Mouse (Mus musculus) kidney, postnatal 4 days (tissue): Measurements from ENCODE around the gene Nr2f1.
A peak's percentile ranks its signal among the peaks of the same experiment; 100 is the strongest.
"Not testable (repeated sequence)": the region's sequence is repeated elsewhere in the genome, so short reads cannot be mapped to it uniquely, and the experiment has no call there.

Experiments
- DNase-seq, 2 experiments: peaks; one replicate each; pipeline ENCODE4 v3.0.0; 2021; ENCODE audit warnings: mixed read lengths in 2 of 2

The Nr2f1 gene

GRCm38 (mm10) chr13:78199642-78200160 is at the start of gene Nr2f1:
Nr2f1 (minus strand) TSS chr13:78199757.
- DNase-seq, result no peak

- DNase-seq, result no peak
Observed at GRCm38 (mm10) chr13:78221680-78222079, 22.1 kb upstream of the Nr2f1 start.

DNA sequence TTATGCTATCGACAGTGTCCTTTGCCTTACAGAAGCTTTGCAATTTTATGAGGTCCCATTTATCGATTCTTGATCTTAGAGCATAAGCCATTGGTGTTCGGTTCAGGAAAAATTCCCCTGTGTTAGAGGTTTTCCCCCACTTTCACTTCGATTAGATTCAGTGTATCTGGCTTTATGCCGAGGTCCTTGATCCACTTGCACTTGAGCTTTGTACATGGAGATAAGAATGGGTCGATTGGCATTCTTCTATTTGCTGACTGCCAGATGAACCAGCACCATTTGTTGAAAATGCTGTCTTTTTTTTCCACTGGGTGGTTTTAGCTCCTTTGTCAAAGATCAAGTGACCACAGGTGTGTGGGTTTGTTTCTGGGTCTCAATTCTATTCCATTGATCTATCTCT is 20.7 kb upstream of the Nr2f1 start:
- DNase-seq, result not testable (repeated sequence)

DNA sequence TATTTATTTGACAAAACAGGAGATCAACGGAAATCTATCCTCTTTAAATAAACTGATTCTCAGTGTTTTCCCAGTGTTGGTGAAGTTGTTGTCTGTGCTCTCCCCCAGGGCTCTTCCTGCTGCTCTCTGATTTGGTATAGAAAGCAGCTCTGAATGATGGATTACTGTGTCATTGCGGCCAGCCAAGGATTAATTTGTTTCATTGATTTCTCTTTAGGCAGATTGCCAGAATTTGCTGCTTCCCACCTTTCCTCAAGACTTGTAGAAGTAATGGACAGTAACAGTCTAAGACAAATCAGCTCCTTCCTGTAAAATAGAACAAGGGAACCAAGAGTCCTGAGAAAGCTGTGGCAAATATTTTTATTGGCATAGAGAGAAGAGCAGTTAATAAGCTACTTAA is 15.7 kb upstream of the Nr2f1 start:
- DNase-seq, result no peak

GRCm38 (mm10) chr13:78213155-78213554 is 13.6 kb upstream of the Nr2f1 start:
- no peak for DNase-seq

DNA sequence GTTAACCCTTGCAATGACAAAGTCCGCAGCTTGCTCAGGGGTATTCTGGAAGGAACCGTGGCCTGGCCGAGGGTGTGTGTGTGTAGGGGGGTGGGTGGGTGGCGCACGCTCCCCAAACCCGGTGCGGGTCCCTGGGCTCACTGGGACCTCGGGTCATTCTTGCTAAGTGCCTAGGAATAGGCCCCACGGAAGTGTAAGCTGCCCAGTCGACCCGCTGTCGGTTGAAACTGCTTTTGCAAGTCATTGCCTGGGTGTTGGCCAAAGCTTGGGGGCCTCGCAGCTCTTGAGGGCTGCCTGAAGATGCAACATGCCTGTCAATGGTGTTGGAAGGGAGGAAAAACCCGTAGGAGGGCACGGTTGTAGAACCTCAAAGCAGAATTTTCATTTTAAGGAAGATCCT is 12.6 kb upstream of the Nr2f1 start:
- DNase-seq, result no peak

DNA sequence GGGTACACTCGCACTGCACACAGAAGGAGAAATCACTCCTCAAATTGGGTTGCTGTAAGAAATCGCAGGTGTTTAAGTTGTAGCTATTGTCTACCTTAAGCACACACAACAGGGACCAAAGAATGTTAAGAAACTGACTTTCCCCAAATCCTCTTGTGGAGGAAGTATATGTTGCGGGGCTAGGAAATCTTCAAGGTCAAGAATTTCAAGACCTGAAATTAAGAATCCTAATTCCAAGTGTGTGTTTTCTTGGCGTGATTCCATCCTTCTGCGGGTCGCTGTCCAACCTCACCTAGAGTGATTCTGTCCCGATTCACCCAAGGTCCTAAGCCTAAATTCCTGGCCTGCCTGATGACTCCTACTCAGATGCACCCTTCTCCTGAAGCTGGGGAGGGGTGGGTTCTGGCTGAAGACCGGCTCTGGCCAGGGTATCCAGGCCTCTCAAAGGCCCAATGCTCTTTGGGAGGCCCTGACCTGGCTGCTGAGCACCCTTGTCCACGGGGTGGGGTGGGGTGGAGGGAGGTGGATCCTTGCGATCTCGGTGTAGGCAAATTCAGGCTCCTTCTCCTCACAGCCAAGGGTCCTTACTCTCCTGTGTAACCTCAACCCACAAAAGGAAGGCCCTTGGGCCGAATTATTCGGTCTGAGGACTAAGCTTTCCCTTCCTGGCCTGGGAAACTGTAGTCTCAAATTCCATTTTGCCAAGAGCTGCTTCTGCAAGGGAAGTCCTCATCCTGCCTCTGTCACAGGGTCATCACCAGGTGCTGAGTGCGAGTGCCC is 11.9 kb upstream of the Nr2f1 start:
- DNase-seq, result no peak

GRCm38 (mm10) chr13:78210748-78211089 is 11.2 kb upstream of the Nr2f1 start:
- DNase-seq, result no peak

DNA sequence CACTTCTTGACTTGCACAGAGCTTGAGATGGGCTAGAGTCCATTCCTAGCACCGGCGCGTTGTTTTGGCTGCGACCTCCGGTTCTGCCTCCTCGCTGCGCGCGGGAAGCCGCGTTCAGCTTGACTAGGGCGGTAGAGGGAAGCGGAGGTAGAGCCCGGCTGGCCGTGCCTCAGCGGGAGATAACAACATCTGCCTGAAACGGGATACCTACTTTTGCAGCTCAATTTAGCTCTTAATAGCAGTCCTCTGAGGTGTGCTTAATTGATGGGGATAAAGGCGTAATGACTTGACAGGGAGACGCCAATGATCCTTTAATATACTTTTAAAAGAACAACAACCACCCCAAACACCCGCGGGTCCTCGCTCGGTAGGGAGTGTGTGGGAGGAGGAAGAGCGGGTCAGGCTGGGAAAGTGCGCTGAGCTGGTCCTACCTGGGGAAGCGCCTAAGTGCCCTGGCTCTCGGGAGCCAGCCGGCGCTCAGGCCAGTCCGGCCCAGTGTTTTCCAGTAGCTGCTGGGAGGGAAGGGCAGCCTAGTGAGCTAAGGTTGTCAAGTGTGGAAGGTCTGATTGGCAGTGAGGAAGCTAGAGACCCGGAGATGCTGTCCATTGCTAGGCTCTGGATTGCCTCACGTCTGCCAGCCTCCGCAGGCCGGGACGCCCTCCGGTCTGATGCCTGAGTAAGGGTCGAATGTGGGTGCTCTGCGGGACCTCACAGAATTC is 10.6 kb upstream of the Nr2f1 start:
- DNase-seq, result peak; percentile 70 to 77

- peak in 1 of 2 experiments; percentile 41 for DNase-seq
Observed at GRCm38 (mm10) chr13:78209611-78210028, 10.1 kb upstream of the Nr2f1 start.

DNA sequence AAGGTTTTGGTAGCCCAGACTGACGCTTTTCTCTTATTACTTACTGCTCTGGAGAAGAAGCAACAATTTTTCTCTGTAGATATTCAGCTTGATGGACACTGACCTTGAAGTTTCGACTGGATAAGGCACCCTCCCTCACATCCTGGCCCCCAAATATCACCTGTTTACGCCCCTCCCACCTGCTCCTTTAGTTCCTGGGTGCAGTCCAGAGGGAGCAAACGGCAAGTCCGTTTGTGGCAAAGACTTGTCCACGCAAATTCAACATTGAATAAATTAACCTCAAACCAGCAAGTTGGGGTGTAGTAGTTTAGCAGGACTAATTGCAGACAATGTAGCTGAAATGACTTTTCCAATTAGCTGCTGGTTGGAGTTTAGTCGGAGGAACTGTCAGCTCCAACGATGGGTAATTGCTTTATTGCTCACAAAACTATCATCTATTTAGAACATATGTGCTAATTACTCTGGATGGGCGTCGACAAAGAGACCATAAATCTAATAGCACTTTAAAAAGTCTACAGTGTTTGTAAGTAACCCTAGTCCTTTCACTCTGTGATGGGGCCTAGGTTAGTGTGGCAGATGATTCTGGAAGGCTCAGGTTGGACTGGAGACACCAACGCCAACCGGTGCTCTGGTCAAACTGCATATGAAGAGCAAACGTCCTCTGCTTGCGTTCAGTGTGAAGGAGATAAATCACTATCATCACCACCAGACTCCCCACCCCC is 9.3 kb upstream of the Nr2f1 start:
- no peak for DNase-seq

DNA sequence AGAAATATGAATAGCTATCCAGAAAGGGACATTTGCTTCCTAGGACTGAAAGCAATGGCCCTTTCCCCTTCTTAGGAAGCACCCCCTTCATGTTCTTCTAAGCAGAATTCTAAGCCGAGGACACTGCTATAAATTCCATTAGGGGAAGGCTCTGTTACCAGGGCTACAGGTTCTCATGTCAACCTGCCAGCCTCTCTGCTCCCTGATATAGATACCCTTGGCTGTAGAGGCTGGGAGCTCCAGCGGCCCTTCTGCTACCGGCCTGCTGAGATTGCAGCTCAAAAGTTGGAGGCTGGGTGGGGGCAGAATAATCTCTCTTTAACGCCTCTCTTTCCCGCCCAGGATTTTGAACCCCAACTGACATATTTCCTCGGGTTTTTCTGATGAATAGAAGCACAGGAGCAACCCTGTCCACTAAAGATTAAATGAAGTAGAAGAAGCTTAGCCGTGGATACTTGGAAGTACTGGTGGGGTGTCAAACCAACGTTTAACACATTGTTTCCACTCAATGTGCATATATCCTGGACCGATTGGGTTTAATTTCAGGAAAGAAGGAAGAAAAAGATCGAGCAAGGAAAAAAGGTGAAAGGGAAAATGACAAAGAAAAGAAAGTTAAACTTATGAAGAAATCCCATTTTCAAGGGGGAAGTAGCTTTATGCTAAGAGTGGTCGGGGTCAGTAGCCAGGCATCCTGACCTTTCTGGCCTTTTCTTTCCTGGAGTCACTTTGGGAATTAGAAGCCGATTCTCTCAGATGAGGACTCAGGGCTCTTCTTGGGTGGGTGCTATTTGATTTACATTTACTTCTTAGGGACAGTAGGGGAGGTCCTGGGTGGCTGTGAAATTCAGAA is 8.5 kb upstream of the Nr2f1 start:
- DNase-seq, result no peak

DNA sequence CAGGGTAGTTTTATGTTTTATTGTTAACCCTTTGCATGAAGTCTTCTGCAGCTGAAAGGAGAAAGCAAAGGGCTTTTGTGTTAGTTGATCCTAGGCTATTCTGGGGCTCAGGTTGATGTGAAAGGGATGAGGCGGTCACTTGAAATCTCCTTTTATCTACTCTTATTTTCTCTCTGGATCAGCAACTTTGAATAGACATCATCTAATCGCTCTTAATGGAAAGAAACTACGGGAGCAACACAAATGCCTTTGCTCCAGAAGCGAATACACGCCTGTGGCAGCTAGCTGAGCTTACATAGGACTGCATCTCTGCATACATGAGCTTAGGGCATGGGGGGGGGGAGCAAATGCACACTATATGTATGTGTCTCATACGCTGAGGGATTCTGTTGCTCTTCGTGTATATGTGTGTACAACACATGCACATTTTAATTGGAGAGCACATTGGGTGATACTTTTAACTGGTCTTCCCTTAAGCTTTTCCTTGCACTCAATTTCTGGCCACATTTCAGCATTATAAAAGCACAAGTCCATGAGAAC is 7.4 kb upstream of the Nr2f1 start:
- no peak for DNase-seq

GRCm38 (mm10) chr13:78205426-78205825 is 5.9 kb upstream of the Nr2f1 start:
- no peak for DNase-seq

DNA sequence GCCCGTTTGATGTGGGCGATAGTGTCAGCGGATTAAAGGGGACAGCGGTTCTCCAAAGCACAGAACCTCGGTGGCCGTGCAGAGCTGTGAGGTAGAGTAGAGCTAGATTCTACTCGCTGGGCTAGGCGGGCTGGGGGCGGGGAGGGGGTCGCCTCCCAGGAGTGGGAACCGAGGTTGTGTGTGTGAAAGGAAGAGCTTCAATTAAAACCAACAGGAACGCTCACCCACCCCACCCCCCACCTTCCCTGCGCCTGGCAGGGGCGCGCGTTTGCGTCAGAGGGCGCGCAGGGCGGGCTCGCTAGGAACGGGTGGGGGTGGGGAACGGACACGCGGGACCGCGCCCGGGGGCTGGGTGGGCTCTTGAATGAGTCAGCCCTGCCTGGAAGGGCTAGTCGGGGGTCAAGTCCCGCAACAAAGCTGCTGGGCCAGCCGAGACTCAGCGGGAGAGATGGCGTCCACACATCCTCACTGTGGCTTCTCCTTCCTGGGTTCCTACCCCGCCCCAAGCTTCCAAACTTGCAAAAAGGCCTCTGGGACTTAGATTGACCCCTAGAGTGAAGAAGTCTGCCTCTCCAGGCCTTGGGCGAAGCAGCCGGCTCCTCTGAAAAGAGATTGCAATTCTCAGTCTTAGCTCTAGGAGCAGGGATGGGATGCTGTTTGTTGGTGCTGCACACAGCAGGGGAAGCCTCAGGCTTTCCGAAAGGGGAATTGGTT is 3.9 kb upstream of the Nr2f1 start:
- DNase-seq, result peak; percentile 73 to 83

DNA sequence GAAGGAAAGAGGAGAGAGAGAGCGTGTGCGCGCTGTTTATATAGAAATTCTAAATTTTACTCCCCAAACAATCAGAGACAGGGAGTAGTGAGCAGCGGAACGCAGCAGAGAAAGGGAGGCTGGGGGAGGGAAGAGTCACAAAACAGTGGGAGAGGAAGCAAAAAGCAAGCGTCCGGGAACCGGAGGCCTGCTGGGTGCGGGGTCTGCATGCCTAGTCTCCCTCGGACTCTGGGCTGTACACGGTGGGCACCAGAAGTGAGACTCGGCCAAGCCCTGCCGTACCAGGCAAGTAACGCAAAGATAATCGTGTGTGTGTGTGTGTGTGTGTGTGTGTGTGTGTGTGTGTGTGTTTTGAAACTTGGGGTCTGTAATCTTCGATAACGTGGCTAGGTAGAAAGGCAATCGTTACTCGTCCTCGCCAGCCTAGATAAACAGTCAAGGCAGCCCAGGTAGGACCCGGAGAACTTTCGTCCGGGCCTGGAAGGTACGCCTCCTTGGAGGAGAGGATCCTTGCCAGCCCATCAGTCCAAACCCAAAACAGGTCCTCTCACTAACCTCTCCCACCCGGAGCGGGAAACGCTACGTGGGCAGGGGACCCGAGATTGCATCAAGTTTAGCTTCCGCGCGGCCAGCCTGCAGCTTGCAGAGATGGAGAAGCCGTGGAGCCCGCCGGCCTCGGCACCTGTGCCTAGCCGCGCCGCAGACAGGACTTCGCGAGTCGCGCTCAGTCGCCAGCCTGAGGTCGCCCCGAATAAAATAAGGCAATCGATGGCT is 3.2 kb upstream of the Nr2f1 start:
- DNase-seq, result peak; percentile 64 to 75

- DNase-seq, result peak in 1 of 2 experiments; percentile 44
Observed at GRCm38 (mm10) chr13:78201871-78202565, 2.5 kb upstream of the Nr2f1 start.

DNA sequence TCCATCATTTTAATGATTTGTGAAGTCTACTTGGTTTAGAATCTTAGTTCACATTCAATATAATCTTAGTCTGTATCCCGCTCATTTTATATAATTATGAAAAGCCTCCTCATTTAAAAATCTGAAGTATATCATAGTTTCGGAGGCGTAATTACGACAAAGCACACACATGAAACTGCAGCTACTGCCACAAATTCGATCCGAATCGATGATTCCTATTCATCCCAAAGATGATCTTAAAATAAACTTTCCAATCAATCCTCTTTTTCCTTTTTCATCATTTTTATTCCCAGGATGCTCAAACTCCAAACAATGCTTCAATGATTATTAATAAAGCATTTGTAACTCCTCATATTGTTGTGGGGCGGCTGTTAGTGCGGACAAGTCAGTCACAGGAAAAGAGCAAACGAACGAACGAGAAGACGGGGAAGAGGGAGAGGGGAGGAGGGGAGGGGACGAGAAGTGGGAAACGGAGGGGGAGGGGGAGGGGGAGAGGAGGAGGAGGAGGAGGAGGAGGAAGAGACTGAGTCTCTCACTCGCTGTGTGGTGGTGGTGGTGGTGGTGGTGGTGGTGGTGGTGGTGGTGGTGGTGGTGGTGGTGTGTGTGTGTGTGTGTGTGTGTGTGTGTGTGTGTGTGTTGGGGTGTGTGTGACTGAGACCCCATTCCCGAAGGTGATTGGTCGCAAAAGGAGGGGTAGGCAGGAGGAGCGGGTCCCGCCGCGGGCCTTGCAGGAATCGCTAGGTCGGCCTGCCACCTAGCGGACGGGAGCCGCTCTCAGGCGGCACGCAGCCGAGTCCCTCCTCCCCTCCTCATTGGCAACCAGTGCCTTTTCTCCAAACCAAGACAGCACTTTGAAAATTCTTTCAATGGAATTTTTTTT is 1.7 kb upstream of the Nr2f1 start:
- DNase-seq, result peak; percentile 92 to 95

DNA sequence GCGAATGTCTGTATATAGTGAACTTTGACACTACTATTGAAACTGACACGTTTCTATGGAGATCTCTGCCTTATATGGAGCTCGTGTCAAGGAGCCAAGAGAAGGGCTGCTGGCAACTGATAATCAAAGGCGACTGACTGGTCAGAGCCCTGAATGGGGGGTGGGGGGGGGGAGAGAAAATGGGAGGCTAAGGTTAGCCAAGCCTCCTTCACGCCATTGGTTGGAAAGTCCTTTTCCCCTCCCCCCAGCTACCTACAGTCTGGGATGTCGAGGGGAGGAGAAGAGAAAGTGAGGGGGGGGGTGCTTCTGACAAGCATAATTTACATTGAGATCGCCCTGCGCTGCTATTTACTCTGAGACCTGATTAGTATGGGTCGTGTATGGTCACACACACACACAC is 850 bp upstream of the Nr2f1 start:
- DNase-seq, result peak; percentile 55 to 66
